Mouse (Mus musculus): ENCODE results near the gene Anp32a.

- no peak for TF ChIP-seq POLR2A (IDR thresholded peaks at IDR 0.05; ENCODE audit: insufficient read depth, low read depth, low read length)
- no peak for TF ChIP-seq EP300 (IDR thresholded peaks at IDR 0.05; ENCODE audit: insufficient read depth, low read depth, low read length)
- TF ChIP-seq CTCF (IDR thresholded peaks at IDR 0.05) = peak; percentile 26
Measured at GRCm38 (mm10) chr9:62325965-62326364, 15.1 kb upstream of the Anp32a start.

Measured in heart, adult 2 months (tissue).